Mouse (Mus musculus) cerebellum, adult 11-12 months (tissue): ENCODE measurements around the gene Fbxl16.
"Not testable (repeated sequence)": the region's sequence is repeated elsewhere in the genome, so short reads cannot be mapped to it uniquely, and the experiment has no call there.

ENCODE experiments used
- DNase-seq: peaks from one replicate; pipeline ENCODE4 v3.0.0; 2022

The Fbxl16 gene

DNA sequence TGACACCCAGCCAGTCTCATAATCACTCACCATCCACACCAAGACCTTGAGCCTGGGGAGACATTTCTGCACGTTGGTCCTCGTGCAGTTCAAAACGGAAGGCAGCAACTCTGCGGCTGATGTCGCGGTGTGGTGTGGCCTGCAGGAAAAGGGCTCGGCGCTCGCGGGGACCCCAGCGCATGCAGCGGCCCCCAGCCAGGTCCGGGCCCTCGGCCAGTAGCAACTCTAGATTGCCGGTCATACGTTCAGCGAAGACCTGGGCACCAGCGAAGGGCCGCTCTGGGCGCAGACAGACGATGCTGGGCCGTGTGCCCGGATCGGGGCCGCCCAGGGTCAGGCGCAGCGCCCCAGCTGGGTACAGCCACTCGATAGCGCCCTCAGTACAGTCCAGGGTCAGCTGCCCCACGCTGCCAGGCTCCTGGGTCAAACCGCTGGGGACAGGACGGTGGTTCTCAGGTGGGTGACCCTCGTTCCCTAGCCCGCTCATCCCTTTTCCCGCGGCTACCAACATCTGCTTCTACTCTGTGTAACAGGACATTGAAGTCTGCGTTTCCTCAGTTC, 12.6 kb upstream of the Fbxl16 start:
- DNase-seq: peak; percentile 38

DNA sequence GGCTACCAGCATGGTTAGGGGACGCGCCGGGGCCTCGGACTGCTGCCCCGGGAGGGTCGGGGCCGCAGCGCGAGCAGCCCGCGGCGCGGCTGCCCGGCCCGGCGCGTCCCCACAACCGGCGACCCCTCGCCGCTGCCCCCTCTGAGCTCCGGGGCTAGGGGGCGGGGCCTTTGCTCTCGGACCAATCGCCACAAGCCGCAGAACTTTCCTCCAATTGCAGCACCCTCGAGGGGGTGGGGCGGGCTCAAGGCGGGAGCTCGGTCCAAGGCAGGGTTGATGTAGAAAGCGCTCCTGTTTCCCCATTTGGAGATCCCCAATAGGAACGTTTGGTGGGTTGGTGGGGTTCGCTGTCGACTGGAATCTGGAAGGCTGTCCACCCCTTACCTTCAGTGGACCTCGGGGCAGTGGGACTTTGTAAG, 11.9 kb upstream of the Fbxl16 start, which contains the start of gene Metrn:
Metrn (minus strand) TSS at position 186 of the 419 bp plus-strand sequence.
- peak; percentile 70 for DNase-seq

DNA sequence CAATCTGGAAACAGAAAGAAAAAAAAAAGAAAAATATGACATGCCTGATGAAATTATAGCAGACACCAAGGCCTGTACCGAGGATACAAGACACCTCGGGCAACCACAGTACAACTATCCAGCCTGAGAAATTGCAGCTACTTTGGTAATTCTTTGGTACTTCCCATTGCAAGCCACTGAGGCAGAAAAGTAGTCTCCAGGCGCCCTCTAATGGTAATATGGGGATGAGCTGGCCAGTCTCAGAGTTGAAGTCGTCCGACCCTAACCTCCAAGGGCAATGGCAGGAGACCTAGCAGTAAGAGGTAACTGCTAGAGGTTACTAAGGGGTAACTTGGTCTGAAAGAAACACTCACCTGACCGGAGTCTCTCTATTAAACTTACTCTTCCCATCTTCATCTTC, 7.9 kb upstream of the Fbxl16 start:
- no peak for DNase-seq

DNA sequence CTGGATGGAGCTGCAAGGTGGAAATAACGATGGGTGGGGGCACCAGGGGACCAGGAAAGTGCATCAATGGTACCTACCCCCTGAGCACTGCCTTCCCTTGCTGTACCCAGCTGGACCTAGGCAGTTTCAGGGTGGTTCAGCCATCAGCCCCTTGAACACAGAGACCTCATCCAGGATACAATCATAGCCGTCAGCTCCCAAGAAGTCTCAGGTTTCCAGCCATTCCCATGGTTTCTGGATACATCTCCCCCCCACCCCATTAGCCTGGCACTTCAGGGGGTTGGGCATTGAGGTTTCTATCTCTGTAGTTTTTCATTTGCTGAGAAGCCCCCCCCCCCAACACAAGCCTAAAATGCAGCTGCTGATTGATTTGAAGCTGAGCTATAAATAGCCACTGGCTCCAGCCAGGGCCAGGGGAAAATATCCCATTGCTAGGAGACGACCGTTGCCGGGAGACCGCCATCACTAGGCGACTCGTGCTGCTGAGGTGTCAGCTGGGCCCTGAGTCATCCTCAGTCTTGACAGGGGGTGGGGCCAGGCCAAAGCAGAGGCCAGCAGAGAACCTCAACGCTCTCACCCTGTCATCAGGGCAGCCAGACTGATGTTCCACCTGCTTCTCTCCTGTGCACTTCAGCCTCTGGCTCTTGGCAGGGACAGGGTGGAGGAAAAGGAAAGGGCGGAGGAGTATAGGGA, 5.9 kb upstream of the Fbxl16 start:
- DNase-seq: no peak

DNA sequence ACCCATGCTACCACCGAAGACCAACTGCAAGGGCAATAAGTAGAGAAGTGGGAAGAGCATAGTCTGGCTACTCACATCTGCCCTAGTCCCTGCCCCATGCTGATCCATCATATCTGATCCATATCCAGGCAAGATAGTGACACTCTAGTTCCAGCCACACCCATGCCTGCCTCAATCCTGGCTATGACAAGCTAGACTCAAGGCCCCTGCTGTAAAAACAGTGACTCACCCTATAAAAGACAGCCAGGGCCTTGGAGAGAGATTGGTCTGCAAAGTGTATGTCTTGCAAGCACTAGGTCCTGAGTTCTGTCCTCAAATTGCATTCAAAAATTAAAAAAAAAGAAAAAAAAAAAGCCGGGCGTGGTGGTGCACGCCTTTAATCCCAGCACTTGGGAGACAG, 2.4 kb upstream of the Fbxl16 start:
- DNase-seq: no peak

DNA sequence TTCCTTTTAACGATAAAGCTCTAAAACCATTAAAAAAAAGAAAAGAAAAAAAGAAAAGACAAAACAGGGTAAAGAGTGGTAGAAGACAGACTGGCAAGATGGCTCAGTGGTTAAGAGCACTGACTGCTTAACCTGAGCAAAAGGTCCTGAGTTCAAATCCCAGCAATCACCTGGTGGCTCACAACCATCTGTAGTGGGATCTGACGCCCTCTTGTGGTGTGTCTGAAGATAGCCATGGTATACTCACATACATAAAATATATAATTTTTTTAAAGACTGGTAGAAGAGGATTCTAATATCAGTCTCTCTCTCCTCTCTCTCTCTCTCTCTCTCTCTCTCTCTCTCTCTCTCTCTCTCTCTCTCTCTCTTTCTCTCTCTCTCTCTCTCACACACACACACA, 1.4 kb upstream of the Fbxl16 start:
- DNase-seq: not testable (repeated sequence)

DNA sequence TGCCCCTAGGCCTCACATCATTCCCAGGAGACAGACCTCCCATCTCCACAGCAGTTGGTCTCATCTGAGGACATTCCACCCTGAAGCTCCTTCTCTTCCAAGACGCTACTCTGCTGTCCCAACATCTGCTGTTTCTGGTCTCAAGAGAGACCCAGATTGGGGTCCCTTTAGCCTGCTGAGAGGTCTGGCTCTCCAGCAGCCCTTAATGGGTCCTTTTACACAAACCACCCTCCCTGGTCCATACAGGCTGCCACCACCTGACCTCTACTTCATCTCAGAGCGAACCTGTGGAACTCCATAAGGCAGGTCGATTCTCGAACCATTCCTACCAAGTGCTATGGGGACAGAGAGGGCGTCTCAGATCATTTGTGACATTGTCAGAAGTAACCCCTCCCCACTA, 857 bp upstream of the Fbxl16 start:
- DNase-seq: no peak

DNA sequence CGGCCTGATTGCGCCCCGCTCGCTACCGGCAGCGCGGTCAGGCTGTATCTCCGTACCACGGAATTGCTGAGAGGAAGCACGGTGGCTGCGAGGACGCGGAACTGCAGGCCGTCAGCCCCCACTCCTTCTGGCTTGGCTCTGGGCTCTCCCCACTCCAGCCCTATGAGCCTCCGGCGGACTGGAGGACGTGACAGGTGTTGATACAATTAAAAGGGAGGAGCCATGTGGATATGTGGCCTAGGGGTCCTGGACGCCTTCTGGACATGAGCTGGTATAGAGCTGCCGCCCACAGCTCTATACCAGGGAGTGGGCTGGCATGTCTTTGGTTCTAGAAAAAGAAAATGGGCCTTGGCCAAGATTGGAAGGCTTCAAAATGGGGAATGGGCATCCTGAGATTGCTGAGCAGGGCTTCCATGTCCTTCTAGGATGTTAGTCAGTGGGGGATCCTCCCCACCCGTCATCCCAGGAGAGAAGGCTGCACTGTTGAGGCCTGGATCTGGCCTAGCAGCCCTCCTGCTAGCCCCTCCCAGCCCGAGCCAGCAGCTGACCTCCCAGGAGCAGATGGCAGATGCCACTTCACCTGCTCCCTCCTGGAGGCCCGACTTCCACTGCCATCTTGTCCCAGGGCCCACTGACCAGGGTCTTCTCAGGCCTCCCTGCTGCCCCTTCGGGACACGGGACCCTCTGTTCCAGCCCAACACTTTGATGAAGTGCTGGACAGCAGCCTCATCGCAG, 888 bp downstream of the Fbxl16 start:
- peak; percentile 89 for DNase-seq

DNA sequence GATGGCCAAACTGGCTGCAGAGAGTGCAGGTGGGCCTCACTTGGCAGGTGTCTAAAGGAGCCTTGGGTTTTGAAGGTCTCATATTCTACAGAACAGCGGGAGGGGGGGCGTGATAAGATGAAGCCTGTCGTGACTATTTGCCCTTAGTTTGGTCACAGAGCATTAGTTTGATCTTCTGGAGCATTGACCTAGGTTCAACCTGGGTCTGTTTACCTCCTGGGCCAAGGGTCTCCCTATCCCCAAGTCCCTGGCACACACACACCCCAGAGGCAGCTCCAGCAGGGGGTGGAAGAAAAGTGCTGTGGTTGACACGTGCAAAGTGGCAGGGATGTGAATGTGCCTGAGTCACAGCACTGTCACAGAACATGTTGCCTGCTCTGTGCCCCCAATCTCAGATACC, 2.0 kb downstream of the Fbxl16 start:
- no peak for DNase-seq

DNA sequence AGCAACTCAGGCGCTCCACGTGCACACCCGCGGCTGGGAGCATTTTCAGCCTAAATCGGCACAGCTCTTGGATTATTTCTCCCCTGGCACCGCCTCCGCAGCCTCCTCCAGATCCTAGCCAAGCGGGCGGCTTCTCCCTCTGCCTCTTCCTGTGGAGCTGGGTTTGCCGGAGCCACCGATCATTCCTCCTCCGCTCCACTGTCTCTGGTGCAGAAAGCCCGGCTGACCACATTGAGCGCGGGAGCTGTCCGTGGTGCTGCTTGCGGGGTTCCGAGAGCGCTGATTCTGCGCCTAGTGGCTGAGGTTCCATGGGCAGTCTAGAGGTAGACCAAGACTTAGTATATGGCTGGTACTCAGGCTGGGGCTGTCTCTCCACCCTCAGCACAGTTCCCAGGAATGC, 4.6 kb downstream of the Fbxl16 start:
- no peak for DNase-seq

DNA sequence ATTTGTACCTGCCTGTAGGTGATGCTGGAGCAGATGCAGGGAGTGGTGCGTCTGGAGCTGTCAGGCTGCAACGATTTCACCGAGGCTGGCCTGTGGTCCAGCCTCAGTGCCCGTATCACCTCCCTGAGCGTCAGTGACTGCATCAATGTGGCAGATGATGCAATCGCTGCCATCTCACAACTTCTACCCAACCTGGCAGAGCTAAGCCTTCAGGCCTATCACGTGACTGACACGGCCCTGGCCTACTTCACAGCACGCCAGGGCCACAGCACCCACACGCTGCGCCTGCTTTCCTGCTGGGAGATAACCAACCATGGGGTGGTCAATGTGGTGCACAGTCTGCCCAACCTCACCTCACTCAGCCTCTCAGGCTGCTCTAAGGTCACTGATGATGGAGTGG, 8.8 kb downstream of the Fbxl16 start:
- DNase-seq: no peak

DNA sequence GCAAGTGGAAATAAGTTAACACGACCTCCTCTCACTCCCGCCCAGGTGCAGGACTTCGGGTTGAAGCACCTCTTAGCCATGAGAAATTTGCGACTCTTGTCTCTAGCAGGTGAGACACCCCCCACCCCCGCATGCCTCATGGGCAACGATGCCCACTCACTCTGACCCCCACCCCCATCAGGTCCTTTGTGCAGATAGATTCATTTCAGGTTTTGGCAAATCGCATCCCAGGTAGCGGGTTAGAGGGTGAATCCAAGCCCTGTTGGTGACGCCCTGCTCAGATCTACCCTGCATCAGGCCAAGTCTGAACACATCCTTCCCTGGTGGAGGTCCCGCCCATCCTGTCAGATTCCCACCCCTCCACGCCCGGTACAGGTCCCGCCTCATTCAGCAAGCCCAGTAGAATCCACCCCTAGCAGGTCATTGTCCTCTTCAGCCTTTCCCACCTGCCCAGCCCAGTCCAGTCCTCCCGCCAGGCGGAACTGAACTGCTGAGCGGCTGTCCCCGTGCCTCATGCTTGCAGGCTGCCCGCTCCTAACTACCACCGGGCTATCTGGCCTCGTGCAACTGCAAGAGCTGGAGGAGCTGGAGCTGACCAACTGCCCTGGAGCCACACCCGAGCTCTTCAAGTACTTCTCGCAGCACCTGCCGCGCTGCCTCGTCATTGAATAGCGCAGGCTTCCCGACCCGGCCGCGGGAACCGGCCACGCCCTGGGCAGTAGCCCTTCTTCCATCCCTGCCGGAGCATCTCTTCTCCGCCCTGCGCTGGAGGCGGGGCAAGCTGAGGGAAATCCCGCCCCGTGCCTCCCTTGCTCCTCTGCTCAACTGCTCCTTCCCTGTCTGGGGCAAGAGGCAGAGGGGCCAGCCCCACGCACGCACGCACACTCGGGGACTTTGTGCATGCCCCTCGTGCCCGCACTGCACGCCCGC, 10.2 kb downstream of the Fbxl16 start:
- no peak for DNase-seq

DNA sequence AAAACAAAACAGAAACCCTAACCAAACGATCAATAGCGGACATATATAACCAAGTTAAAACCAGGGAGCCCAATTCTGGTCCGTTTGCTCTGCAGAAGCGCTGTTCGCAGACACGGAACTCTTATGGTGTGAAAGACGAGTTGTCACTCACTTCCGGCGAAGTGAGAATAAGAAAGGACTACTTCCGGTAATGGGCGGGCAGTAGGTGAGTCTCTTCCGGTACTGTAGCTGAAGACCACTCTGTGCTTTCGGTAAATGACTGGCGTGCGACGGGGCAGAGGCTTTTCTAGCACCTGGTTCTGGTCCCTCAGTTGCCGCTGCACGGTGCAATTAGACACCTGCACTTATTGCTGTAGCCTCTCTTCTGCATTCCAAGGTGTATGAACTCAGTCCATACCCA, 14.6 kb downstream of the Fbxl16 start, which contains the start of gene Wdr24:
Wdr24 (plus strand) TSS at position 176 of the 400 bp plus-strand sequence.
- peak; percentile 80 for DNase-seq

DNA sequence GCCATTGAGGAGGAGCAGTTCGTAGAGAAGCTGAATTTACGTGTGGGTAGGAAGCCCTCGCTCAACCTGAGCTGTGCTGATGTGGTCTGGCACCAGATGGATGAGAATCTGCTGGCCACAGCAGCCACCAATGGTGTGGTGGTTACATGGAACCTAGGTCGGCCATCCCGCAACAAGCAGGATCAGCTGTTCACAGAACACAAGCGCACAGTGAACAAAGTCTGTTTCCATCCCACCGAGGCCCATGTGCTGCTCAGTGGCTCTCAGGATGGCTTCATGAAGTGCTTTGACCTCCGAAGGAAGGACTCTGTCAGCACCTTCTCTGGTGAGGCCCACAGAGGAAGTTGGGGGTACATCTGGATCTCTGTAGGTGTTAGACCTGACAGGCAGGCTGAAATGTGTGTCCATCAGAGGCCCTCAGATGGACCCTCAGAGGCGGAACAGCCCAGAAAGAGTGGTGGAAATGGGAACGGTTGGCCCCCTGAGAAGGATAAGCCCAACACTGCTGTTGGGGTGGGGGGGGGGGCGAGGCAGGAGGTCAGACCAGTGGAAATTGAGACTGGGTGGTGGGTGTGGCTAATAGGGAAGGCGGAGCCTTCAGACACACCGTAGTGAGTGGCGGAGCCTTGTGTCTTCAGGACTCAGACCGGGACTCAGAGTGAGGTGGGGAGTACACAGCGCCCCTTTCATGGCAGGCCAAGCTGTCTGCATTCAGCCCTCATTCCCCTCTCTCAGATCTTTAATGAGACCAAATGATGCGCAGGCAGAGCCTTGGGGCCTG, 15.7 kb downstream of the Fbxl16 start:
- peak; percentile 44 for DNase-seq

DNA sequence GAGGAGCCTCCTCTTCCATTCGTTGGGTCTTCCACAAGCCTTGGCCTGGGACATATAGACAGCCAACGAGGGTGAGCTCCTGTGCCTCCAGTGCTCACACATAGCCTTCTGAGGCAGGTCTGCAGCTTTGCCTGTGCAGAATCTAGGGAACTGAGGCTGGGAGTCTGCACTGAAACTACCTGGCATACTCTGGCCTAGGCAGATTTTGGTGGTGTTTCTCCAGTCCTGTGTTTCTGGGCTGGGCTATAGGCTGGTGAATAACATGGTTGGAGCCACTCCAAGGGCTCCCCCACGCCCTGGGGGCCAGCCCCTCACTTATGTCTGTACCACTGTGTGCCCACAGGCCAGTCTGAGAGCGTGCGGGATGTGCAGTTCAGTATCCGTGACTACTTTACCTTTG, 16.4 kb downstream of the Fbxl16 start:
- DNase-seq: peak; percentile 51

DNA sequence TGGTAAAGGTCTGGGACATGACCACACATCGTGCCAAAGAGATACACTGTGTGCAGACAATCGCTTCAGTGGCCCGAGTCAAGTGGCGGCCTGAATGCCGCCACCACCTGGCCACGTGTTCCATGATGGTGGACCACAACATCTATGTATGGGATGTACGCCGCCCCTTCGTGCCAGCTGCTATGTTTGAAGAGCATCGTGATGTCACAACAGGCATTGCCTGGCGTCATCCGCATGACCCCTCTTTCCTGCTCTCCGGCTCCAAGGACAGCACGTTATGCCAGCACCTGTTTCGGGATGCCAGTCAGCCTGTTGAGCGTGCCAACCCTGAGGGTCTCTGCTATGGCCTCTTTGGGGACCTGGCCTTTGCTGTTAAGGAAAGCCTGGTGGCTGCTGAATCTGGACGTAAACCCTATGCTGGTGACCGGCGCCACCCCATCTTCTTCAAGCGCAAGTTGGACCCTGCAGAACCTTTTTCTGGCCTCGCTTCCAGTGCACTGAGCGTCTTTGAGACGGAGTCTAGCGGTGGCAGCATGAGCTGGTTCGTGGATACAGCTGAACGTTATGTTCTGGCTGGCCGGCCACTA, 17.2 kb downstream of the Fbxl16 start:
- DNase-seq: peak; percentile 58

DNA sequence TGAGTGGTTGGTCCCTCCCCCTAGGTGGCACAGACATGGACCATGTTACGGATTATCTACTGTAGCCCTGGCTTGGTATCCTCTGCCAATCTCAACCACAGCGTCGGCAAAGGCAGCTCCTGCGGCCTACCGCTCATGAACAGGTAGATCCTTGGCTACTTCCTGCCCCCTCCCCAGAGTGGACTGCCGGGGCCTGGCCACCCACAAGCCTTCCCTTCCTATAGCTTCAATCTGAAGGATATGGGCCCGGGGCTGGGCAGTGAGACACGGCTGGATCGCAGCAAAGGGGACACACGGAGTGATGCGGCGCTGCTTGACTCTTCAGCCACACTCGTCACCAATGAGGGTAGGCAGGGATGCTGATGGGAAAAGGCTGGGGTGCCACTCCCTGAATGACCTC, 18.1 kb downstream of the Fbxl16 start:
- DNase-seq: peak; percentile 52

DNA sequence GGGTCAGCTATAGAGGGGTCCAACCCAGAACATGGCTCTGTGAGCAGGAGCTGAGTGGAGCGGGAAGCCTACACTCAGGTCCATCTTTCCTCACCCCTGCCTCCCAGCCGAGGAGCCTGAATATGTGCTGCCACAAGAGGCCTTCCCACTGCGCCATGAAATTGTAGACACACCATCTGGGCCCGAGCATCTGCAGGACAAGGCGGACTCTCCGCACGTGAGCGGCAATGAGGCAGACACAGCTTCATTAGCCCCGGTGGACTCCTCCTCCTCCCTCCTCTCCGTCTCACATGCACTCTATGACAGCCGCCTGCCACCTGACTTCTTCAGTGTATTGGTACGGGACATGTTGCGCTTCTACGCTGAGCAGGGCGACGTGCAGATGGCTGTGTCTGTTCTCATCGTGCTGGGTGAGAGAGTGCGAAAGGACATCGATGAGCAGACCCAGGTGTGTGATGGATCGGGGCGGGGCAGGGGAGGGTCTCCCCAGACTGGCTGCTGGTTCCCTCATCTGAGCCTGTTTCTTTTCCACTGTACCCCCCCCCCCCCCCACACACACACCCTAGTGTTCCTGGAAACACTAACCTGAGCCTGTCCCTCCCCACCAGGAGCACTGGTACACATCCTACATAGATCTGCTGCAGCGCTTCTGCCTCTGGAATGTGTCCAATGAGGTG, 18.8 kb downstream of the Fbxl16 start:
- peak; percentile 64 for DNase-seq

DNA sequence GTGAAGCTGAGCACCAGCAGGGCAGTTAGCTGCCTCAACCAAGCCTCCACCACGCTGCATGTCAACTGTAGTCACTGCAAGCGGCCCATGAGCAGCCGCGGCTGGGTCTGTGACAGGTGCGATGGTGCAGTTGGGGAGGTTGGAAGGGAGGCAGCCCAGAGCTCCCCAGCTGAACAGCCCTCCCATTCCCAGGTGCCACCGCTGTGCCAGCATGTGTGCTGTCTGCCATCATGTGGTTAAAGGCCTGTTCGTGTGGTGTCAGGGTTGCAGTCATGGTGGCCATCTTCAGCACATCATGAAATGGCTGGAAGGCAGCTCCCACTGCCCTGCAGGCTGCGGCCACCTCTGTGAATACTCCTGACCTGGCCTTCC, 19.3 kb downstream of the Fbxl16 start:
- peak; percentile 70 for DNase-seq

DNA sequence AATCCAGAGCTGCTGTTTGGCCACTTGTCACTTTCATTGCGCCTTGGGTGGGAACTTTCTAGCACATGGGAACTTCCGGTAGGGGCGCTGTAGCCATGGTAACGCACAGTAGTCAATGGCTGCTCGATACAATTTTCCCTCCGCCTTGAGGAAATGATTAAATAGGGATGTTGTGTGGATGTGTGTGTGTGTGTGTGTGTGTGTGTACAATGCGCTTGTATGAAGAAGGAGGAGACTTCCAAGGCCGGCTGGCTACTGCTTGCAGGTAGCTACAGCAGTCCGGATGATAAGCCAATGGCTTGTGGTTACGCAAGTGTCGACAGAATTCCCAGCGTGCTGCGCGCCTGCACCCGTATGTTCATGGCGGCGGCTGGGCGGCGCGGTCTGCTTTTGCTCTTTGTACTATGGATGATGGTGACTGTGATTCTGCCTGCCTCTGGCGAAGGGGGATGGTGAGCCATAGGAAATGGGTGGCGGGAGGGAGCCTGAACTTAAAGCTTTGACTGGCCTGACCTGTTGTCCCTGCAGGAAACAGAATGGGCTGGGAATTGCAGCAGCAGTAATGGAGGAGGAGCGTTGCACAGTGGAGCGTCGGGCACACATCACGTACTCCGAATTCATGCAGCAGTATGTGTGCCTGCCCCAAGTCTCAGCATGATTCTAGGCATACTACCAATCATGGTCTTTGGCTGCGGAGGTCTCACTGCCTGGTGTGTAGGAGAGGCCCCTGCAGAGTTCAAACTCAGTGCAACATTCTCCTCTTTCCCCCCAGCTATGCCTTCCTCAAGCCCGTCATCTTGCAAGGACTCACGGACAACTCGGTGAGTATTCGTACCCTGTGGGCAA, 20.1 kb downstream of the Fbxl16 start, which contains the start of gene Jmjd8:
Jmjd8 (plus strand) TSS at position 156 of the 846 bp plus-strand sequence.
- DNase-seq: peak; percentile 80
